Mouse (Mus musculus) cortical plate, adult 2 months (tissue): ENCODE measurements at regions not wholly inside any gene's neighbourhood (a gene's known extent, or its start where the extent isn't known, plus 50 kb on each side); places are given as distances from the start of the nearest gene placed in this dataset.

Experiments
- H3K27ac ChIP-seq: fragments of 200-500 bp; 2 replicates; pipeline ENCODE4 v1.5.1; 2012; ENCODE audit warnings: low read length, control low read depth, inconsistent platforms; ENCODE audit not compliant: insufficient read depth
- H3K4me1 ChIP-seq: fragments of 200-500 bp; 2 replicates; pipeline ENCODE4 v1.6.1; 2011; ENCODE audit warnings: low read length; ENCODE audit not compliant: control insufficient read depth, insufficient read depth
- H3K4me3 ChIP-seq: fragments of 200-500 bp; 2 replicates; pipeline ENCODE4 v1.5.1; 2011; ENCODE audit warnings: mild to moderate bottlenecking, low read length, control low read depth; ENCODE audit not compliant: insufficient read depth
- CTCF ChIP-seq: fragments of 200-500 bp; IDR thresholded peaks from 2 replicates; pipeline ENCODE4 v1.5.1; 2011; ENCODE audit warnings: mild to moderate bottlenecking, control low read depth, low read length; ENCODE audit not compliant: insufficient read depth; ENCODE audit errors: extremely low read depth
- POLR2A ChIP-seq: fragments of 200-500 bp; IDR thresholded peaks from 2 replicates; pipeline ENCODE4 v1.6.1; 2011; ENCODE audit warnings: mild to moderate bottlenecking, low read length, control low read depth; ENCODE audit not compliant: insufficient read depth; ENCODE audit errors: extremely low read depth

- TF ChIP-seq POLR2A = no peak
- no peak for TF ChIP-seq CTCF
- H3K4me1 ChIP-seq = no peaks in the 10 kb centered on the region
- H3K4me3 ChIP-seq = no peak overlapping the region
- no peak overlapping the region for H3K27ac ChIP-seq
Measured at GRCm38 (mm10) chr3:150401694-150402301, 1035.9 kb upstream of the Adgrl4 start.

GRCm38 (mm10) chr3:150406086-150406485 lies 1031.6 kb upstream of the Adgrl4 start:
- Histone ChIP-seq H3K4me3 (no peak overlapping the region), H3K27ac (no peak overlapping the region), H3K4me1 (no peaks in the 10 kb centered on the region)
- TF ChIP-seq CTCF = no peak
- TF ChIP-seq POLR2A = no peak

- Histone ChIP-seq H3K27ac (no peak overlapping the region), H3K4me1 (no peaks in the 10 kb centered on the region)
- no peak for TF ChIP-seq POLR2A
Measured at GRCm38 (mm10) chr3:150415277-150415676, 1022.4 kb upstream of the Adgrl4 start.

GRCm38 (mm10) chr3:150416447-150416846 lies 1021.2 kb upstream of the Adgrl4 start:
- no peak overlapping the region for H3K27ac ChIP-seq
- no peak for TF ChIP-seq POLR2A
- TF ChIP-seq CTCF = no peak
- H3K4me1 ChIP-seq = no peaks in the 10 kb centered on the region

More at GRCm38 (mm10) chr3:150415277-150415676, 1022.4 kb upstream of the Adgrl4 start:
- H3K4me3 ChIP-seq = no peak overlapping the region

GRCm38 (mm10) chr3:150427965-150428364 lies 1009.7 kb upstream of the Adgrl4 start:
- TF ChIP-seq CTCF (no peak), POLR2A (no peak)
- no peak overlapping the region for H3K4me3 ChIP-seq
- no peaks in the 10 kb centered on the region for H3K4me1 ChIP-seq
- H3K27ac ChIP-seq = no peak overlapping the region

More at GRCm38 (mm10) chr3:150416447-150416846, 1021.2 kb upstream of the Adgrl4 start:
- no peak overlapping the region for H3K4me3 ChIP-seq

GRCm38 (mm10) chr3:150431291-150431690 lies 1006.4 kb upstream of the Adgrl4 start:
- Histone ChIP-seq H3K27ac (no peak overlapping the region), H3K4me1 (no peaks in the 10 kb centered on the region), H3K4me3 (no peak overlapping the region)
- no peak for TF ChIP-seq CTCF
- no peak for TF ChIP-seq POLR2A

GRCm38 (mm10) chr3:150435199-150435598 lies 1002.5 kb upstream of the Adgrl4 start:
- Histone ChIP-seq H3K4me1 (no peaks in the 10 kb centered on the region), H3K27ac (no peak overlapping the region), H3K4me3 (no peak overlapping the region)
- TF ChIP-seq CTCF (peak; percentile 48), POLR2A (no peak)

GRCm38 (mm10) chr3:150435818-150436607 lies 1001.7 kb upstream of the Adgrl4 start:
- H3K27ac ChIP-seq = no peak overlapping the region
- H3K4me3 ChIP-seq = no peak overlapping the region
- H3K4me1 ChIP-seq = no peaks in the 10 kb centered on the region
- TF ChIP-seq POLR2A = no peak
- TF ChIP-seq CTCF = no peak
